Mouse (Mus musculus) hindbrain, embryonic 15.5 days (tissue): ENCODE data around the gene Sowahc. TPM values are rescaled to one million over a fixed set of nuclear protein-coding genes. Genes with fewer than 3 reads are reported as not detected.

Source experiments
- ATAC-seq: fragments of 200-750 bp; cut with Nextera tagmentation; 2 replicates; pipeline ENCODE4 v1.8.0; 2017; ENCODE audit warnings: low read depth, moderate number of reproducible peaks, moderate TSS enrichment; ENCODE audit not compliant: low FRiP score
- H3K27ac ChIP-seq: fragments of 300-500 bp; sonication (generic); replicated peaks from 2 replicates; pipeline ENCODE4 v1.5.1; 2015; ENCODE audit warnings: mild to moderate bottlenecking, inconsistent platforms
- H3K27me3 ChIP-seq: fragments of 300-500 bp; sonication (generic); 2 replicates; pipeline ENCODE4 v1.6.1; 2015; ENCODE audit warnings: control low read depth, inconsistent platforms
- H3K36me3 ChIP-seq: fragments of 300-500 bp; sonication (generic); 2 replicates; pipeline ENCODE4 v1.6.1; 2015; ENCODE audit warnings: control low read depth, inconsistent platforms
- H3K4me1 ChIP-seq: fragments of 300-500 bp; sonication (generic); replicated peaks from 2 replicates; pipeline ENCODE4 v1.6.1; 2015; ENCODE audit warnings: control low read depth, inconsistent platforms
- H3K4me2 ChIP-seq: fragments of 300-500 bp; sonication (generic); 2 replicates; pipeline ENCODE4 v1.6.1; 2015; ENCODE audit warnings: moderate library complexity, mild to moderate bottlenecking, inconsistent platforms
- H3K4me3 ChIP-seq: fragments of 300-500 bp; sonication (generic); 2 replicates; pipeline ENCODE4 v1.5.1; 2015; ENCODE audit warnings: mild to moderate bottlenecking, inconsistent platforms
- H3K9ac ChIP-seq: fragments of 300-500 bp; sonication (generic); 2 replicates; pipeline ENCODE4 v1.6.1; 2015; ENCODE audit warnings: inconsistent platforms
- H3K9me3 ChIP-seq: fragments of 300-500 bp; sonication (generic); 2 replicates; pipeline ENCODE4 v1.6.1; 2016; ENCODE audit warnings: control low read depth, inconsistent platforms
- WGBS: fragments of 180-500 bp; shearing (Covaris S2); methylation state at CpG from one replicate; pipeline ENCODE4 v1.1.7; 2015; 5-methylcytosine and 5-hydroxymethylcytosine counted together
- polyA plus RNA-seq: library from polyadenylated mRNA; unstranded; fragments of >200 nt; fragmentation: Nextera tagmentation; extraction: Ambion mirVana; gene quantifications from 2 replicates; pipeline ENCODE4 v1.2.1, GENCODE M21; 2015

The Sowahc gene
- 18.2 and 19.2 TPM in 2 replicates for polyA plus RNA-seq

- Histone ChIP-seq H3K36me3 (no peaks in the 10 kb centered on the region), H3K27me3 (no peaks in the 10 kb centered on the region), H3K4me1 (peaks cover 25% of the 10 kb centered on the region), H3K4me3 (peak within 1 kb of the TSS; percentile 99), H3K9me3 (no peaks in the 10 kb centered on the region), H3K4me2 (peak within 1 kb of the TSS; percentile 97), H3K9ac (peak within 1 kb of the TSS; percentile 94), H3K27ac (peak within 1 kb of the TSS; percentile 98)
- under 1% methylated on average over 82 of the region's 84 CpGs for WGBS
- ATAC-seq: peak; percentile 98
Measured at GRCm38 (mm10) chr10:59221473-59222270, at the start of gene Sowahc, which contains the start of gene Sept10. TSS of gene Sowahc (plus strand) at chr10:59221953. TSS of gene Sept10 (minus strand) at chr10:59221847.

- no peak for ATAC-seq
- 100% methylated on average over 1 of the region's 1 CpGs for WGBS
- Histone ChIP-seq H3K27ac (no peak overlapping the region), H3K4me3 (no peak overlapping the region), H3K4me1 (no peaks in the 10 kb centered on the region), H3K4me2 (no peak overlapping the region), H3K9ac (no peak overlapping the region), H3K27me3 (no peaks in the 10 kb centered on the region), H3K36me3 (no peaks in the 10 kb centered on the region), H3K9me3 (no peaks in the 10 kb centered on the region)
Measured at GRCm38 (mm10) chr10:59172539-59172938, 49.2 kb upstream of the Sowahc start.

- H3K4me2 ChIP-seq: no peak overlapping the region
- H3K9me3 ChIP-seq: no peaks in the 10 kb centered on the region
- no peak overlapping the region for H3K27ac ChIP-seq
- H3K4me1 ChIP-seq: no peaks in the 10 kb centered on the region
- no peaks in the 10 kb centered on the region for H3K27me3 ChIP-seq
- H3K4me3 ChIP-seq: no peak overlapping the region
- no peak overlapping the region for H3K9ac ChIP-seq
- 85% methylated on average over 3 of the region's 3 CpGs for WGBS
- no peak for ATAC-seq
- peaks cover 4% of the 10 kb centered on the region; the same call in 1 of the 2 replicates for H3K36me3 ChIP-seq
Measured at GRCm38 (mm10) chr10:59179620-59180019, 42.1 kb upstream of the Sowahc start.

- ATAC-seq: no peak
- Histone ChIP-seq H3K9me3 (no peaks in the 10 kb centered on the region), H3K9ac (no peak overlapping the region), H3K27me3 (no peaks in the 10 kb centered on the region), H3K4me2 (no peak overlapping the region), H3K4me3 (no peak overlapping the region), H3K27ac (no peak overlapping the region), H3K4me1 (no peaks in the 10 kb centered on the region), H3K36me3 (peaks cover 4% of the 10 kb centered on the region; the same call in 1 of the 2 replicates)
- WGBS: 77% methylated on average over 3 of the region's 3 CpGs
Measured at GRCm38 (mm10) chr10:59182306-59182705, 39.4 kb upstream of the Sowahc start.

GRCm38 (mm10) chr10:59194891-59195290 is 26.9 kb upstream of the Sowahc start:
- no peak overlapping the region for H3K27ac ChIP-seq
- no peak overlapping the region for H3K9ac ChIP-seq
- 63% methylated on average over 5 of the region's 5 CpGs for WGBS
- H3K27me3 ChIP-seq: no peaks in the 10 kb centered on the region
- H3K36me3 ChIP-seq: 0 out of 2 replicates have a peak, but pooled peaks cover 4% of the 10 kb centered on the region
- no peak overlapping the region for H3K4me2 ChIP-seq
- peaks cover 5% of the 10 kb centered on the region; the same call in 1 of the 2 replicates for H3K4me1 ChIP-seq
- H3K4me3 ChIP-seq: no peak overlapping the region
- no peak for ATAC-seq
- H3K9me3 ChIP-seq: no peaks in the 10 kb centered on the region

GRCm38 (mm10) chr10:59196763-59197162 is 25.0 kb upstream of the Sowahc start:
- WGBS: 91% methylated on average over 3 of the region's 3 CpGs
- Histone ChIP-seq H3K4me2 (no peak overlapping the region), H3K36me3 (no peaks in the 10 kb centered on the region), H3K27me3 (no peaks in the 10 kb centered on the region), H3K4me3 (no peak overlapping the region), H3K9ac (no peak overlapping the region), H3K9me3 (no peaks in the 10 kb centered on the region), H3K4me1 (peaks cover 5% of the 10 kb centered on the region; the same call in 1 of the 2 replicates), H3K27ac (no peak overlapping the region)
- no peak for ATAC-seq

GRCm38 (mm10) chr10:59200011-59200410 is 21.7 kb upstream of the Sowahc start:
- Histone ChIP-seq H3K27me3 (no peaks in the 10 kb centered on the region), H3K36me3 (no peaks in the 10 kb centered on the region), H3K27ac (no peak overlapping the region), H3K9ac (no peak overlapping the region), H3K9me3 (no peaks in the 10 kb centered on the region), H3K4me2 (no peak overlapping the region), H3K4me3 (no peak overlapping the region), H3K4me1 (peaks cover 1% of the 10 kb centered on the region; the same call in 1 of the 2 replicates)
- ATAC-seq: no peak

- Histone ChIP-seq H3K9me3 (no peaks in the 10 kb centered on the region), H3K27ac (peak overlapping the region; percentile 98), H3K4me3 (peak overlapping the region; percentile 99), H3K27me3 (no peaks in the 10 kb centered on the region), H3K4me1 (peaks cover 25% of the 10 kb centered on the region), H3K9ac (peak overlapping the region; percentile 94), H3K36me3 (no peaks in the 10 kb centered on the region), H3K4me2 (peak overlapping the region; percentile 97)
- 1% methylated on average over 39 of the region's 39 CpGs for WGBS
- no peak for ATAC-seq
Measured at GRCm38 (mm10) chr10:59220824-59221472, 805 bp upstream of the Sowahc start.

- Histone ChIP-seq H3K36me3 (no peaks in the 10 kb centered on the region), H3K4me2 (peak overlapping the region; percentile 97), H3K4me1 (peaks cover 25% of the 10 kb centered on the region), H3K9ac (peak overlapping the region; percentile 94), H3K27me3 (no peaks in the 10 kb centered on the region), H3K9me3 (no peaks in the 10 kb centered on the region), H3K4me3 (peak overlapping the region; percentile 99), H3K27ac (peak overlapping the region; percentile 98)
- WGBS: 2% methylated on average over 49 of the region's 49 CpGs
- ATAC-seq: peak; percentile 52
Measured at GRCm38 (mm10) chr10:59222271-59223101, 733 bp downstream of the Sowahc start.

GRCm38 (mm10) chr10:59223301-59223700 is 1.5 kb downstream of the Sowahc start:
- H3K9me3 ChIP-seq: no peaks in the 10 kb centered on the region
- WGBS: 38% methylated on average over 14 of the region's 14 CpGs

GRCm38 (mm10) chr10:59223890-59224289 is 2.1 kb downstream of the Sowahc start:
- Histone ChIP-seq H3K9ac (0 out of 2 replicates have a peak overlapping the region, but pooled peaks have one; percentile 13), H3K36me3 (no peaks in the 10 kb centered on the region), H3K27ac (no peak overlapping the region), H3K27me3 (no peaks in the 10 kb centered on the region), H3K4me1 (peaks cover 25% of the 10 kb centered on the region), H3K9me3 (no peaks in the 10 kb centered on the region), H3K4me3 (peak overlapping the region; percentile 99), H3K4me2 (peak overlapping the region; percentile 97)
- 76% methylated on average over 4 of the region's 4 CpGs for WGBS
- no peak for ATAC-seq

More at GRCm38 (mm10) chr10:59223301-59223700, 1.5 kb downstream of the Sowahc start:
- ATAC-seq: no peak
- Histone ChIP-seq H3K4me2 (peak overlapping the region; percentile 97), H3K27me3 (no peaks in the 10 kb centered on the region), H3K36me3 (no peaks in the 10 kb centered on the region), H3K9ac (peak overlapping the region; percentile 94), H3K27ac (no peak overlapping the region), H3K4me3 (peak overlapping the region; percentile 99), H3K4me1 (peaks cover 25% of the 10 kb centered on the region)
